Mouse (Mus musculus) G1E (cell line): ENCODE data around the gene Gm45140.

Source experiments
- CTCF ChIP-seq: IDR thresholded peaks from 2 replicates; pipeline ENCODE4 v1.5.1; 2012; ENCODE audit warnings: low read depth, low read length, inconsistent platforms, mixed read lengths
- GATA1 ChIP-seq: IDR thresholded peaks from 2 replicates; pipeline ENCODE4 v1.6.1; 2012; ENCODE audit warnings: borderline replicate concordance, low read length, inconsistent platforms, mixed read lengths
- TAL1 ChIP-seq: conservative IDR thresholded peaks from 2 replicates; pipeline ENCODE4 v1.6.1; 2012; ENCODE audit warnings: low read depth, low read length, inconsistent platforms, mixed read lengths

DNA sequence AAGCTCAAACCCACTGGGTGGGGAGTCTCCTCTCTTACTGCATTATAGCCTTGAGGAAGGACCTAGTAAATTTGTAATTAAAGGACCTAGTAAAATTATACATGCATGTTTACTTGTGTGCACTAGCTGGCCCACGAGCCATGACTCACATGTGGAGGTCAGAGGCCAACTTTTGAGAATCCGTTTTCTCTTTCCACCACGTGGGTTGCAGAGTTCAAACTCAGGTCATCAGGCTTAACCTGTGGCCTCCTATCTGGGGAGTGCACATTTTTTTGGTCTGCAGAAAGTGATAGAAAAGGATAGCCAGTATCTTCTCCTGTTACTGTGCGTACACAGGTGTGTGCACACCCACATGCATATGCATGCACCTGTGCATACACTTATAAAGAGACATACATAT lies 43.4 kb upstream of the Gm45140 start:
- TF ChIP-seq GATA1 (no peak), CTCF (no peak), TAL1 (peak; percentile 28; the same call in 1 of the 2 replicates)
